8 mouse cellular contexts compared by ENCODE assay signal in genomic region chr9:107340267-107340859, GRCm38 (mm10). TPM values are rescaled to one million over a fixed set of nuclear protein-coding genes. Genes with fewer than 3 reads are reported as not detected.
DNase-seq lines count a peak whose midpoint lies in the region; ATAC-seq and TF ChIP-seq lines count a peak whose summit lies in the region.

Gene 6430571L13Rik (plus strand): TSS chr9:107340602.

- no peaks in the 10 kb centered on the region for H3K9me3 ChIP-seq in E14TG2a.4 (ENCODE audit: low read length)
- H3K9me3 ChIP-seq in forebrain, embryonic 14.5 days (replicated peaks; ENCODE audit: control insufficient read depth, low read length): no peaks in the 10 kb centered on the region

- peak; percentile 85 for DNase-seq in c-Kit-positive CD71-positive TER-119-negative erythroid progenitor cells, embryonic 14.5 days (ENCODE audit: low read depth)
- peak; percentile 97 for DNase-seq in forebrain, embryonic 14.5 days (ENCODE audit: low spot score)
- peak; percentile 85 for DNase-seq in heart, postnatal 25 days (ENCODE audit: low spot score)
- peak; percentile 87 to 96 for DNase-seq in layer of hippocampus, adult 18-20 months (ENCODE audit: low spot score in 2 of 2)
- DNase-seq in lung, adult 2 months: peak; percentile 94
- peak; percentile 72 to 83 for DNase-seq in thymus, adult 18-20 months

- peak; percentile 97 for ATAC-seq in forebrain, embryonic 14.5 days
- peak; percentile 62 for ATAC-seq in neutrophil, adult 5-6 weeks (ENCODE audit: extremely low read depth, insufficient number of reproducible peaks, low FRiP score, poor library complexity, severe bottlenecking)

- no peak for TF ChIP-seq POLR2A in lung, adult 2 months (IDR thresholded peaks at IDR 0.05; ENCODE audit: borderline replicate concordance, extremely low read depth, low read depth, low read length)

- H3K27ac ChIP-seq in forebrain, embryonic 14.5 days (ENCODE audit: low read depth, low read length): no peak within 1 kb of the TSS

- H3K9ac ChIP-seq in forebrain, embryonic 14.5 days (ENCODE audit: low read length): peak within 1 kb of the TSS; percentile 62

- H3K4me3 ChIP-seq in E14TG2a.4 (replicated peaks; ENCODE audit: low read length): peak within 1 kb of the TSS; percentile 77
- H3K4me3 ChIP-seq in forebrain, embryonic 14.5 days (ENCODE audit: low read depth, low read length): peak within 1 kb of the TSS; percentile 50
- peak within 1 kb of the TSS; percentile 95 for H3K4me3 ChIP-seq in lung, adult 2 months (replicated peaks; ENCODE audit: extremely low read depth, low read depth, low read length)

- peaks cover 31% of the 10 kb centered on the region for H3K27me3 ChIP-seq in E14TG2a.4 (ENCODE audit: insufficient read depth, low read length)
- no peaks in the 10 kb centered on the region for H3K27me3 ChIP-seq in forebrain, embryonic 14.5 days (replicated peaks; ENCODE audit: control insufficient read depth, insufficient read depth, low read length)

- intact Hi-C loops in heart, postnatal 25 days (cut with DNase I): no loop called here

- no peak for TF ChIP-seq CTCF in E14TG2a.4 (conservative IDR thresholded peaks at IDR 0.05; ENCODE audit: low read length)
- TF ChIP-seq CTCF in lung, adult 2 months (IDR thresholded peaks at IDR 0.05; ENCODE audit: insufficient read depth, low read length): no peak

- peak within 1 kb of the TSS; percentile 64 for H3K4me2 ChIP-seq in forebrain, embryonic 14.5 days (ENCODE audit: low read length)

- WGBS in forebrain, embryonic 14.5 days: under 1% methylated on average over 34 of the region's 34 CpGs
- 1% methylated on average over 34 of the region's 34 CpGs for WGBS in lung, adult 2 months

- peaks cover 8% of the 10 kb centered on the region for H3K36me3 ChIP-seq in E14TG2a.4 (ENCODE audit: insufficient read depth, low read length)
- no peaks in the 10 kb centered on the region for H3K36me3 ChIP-seq in forebrain, embryonic 14.5 days (ENCODE audit: control insufficient read depth, insufficient read depth, low read length)

- H3K4me1 ChIP-seq in E14TG2a.4 (replicated peaks; ENCODE audit: low read depth, low read length): peaks cover 40% of the 10 kb centered on the region
- H3K4me1 ChIP-seq in forebrain, embryonic 14.5 days (ENCODE audit: control insufficient read depth, insufficient read depth, low read length): peaks cover 13% of the 10 kb centered on the region
- peaks cover 7% of the 10 kb centered on the region for H3K4me1 ChIP-seq in lung, adult 2 months (ENCODE audit: control insufficient read depth, insufficient read depth, low read length)

RNA-seq across cellular contexts. Expression of gene 6430571L13Rik, which starts in this region (rescaled TPM):
- polyA plus RNA-seq in forebrain, embryonic 14.5 days (2014; fragmentation: Nextera tagmentation; extraction: Ambion mirVana): 2.0 and 2.3 TPM in 2 replicates
- total RNA-seq in heart, postnatal 25 days (2021): 1 to 10 TPM; 4.8 to 5.9 TPM
- total RNA-seq in layer of hippocampus, adult 18-20 months (2021): 1 to 10 TPM; 2.5 to 3.2 TPM
- 0.34 and 1.1 TPM in 2 replicates for polyA plus RNA-seq in lung, adult 2 months (2012; rRNA removed)
- total RNA-seq in neutrophil, adult 5-6 weeks (2017): 0.12 TPM in 1 of 2 replicates, not detected in the other

Comparison
In these comparisons a context has a peak if more than half of its experiments do, and no peak if none do; other contexts are left out.
1. Peak in ATAC-seq in neutrophil, adult 5-6 weeks; RNA of the gene not detected or under 1 TPM.